Mouse (Mus musculus) naive thymus-derived CD4-positive, alpha-beta T cell, adult 2 months (primary cell): ENCODE measurements around the gene Xlr5c.
"Not testable (repeated sequence)": the region's sequence is repeated elsewhere in the genome, so short reads cannot be mapped to it uniquely, and the experiment has no call there.

Experiments used
- DNase-seq: peaks from one replicate; pipeline ENCODE4 v3.0.0-alpha.2; 2011; ENCODE audit warnings: low read depth

Gene Xlr5c

DNA sequence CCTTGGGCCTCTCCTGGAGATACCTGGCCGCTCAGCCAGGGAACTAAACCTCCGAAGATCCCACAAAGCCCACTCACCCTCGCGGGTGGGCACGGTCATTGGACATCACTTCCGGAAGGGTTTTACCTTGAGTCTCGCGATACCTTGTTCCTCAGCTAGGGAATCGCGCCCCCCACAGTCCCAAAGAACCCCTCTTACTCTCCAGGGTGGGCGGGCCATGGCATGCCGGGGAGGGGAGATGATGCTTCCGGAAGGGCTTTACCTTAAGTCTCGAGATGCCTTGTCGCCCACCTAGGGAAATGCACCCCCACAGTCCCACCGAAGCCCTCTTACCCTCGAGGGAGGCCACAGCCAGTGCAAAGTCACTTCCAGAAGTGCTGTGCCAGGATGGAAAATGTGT lies at the start of gene Xlr5c, which contains the start of gene Xlr5a:
Xlr5c (minus strand) TSS at position 101 of the 400 bp plus-strand sequence.
Xlr5a (minus strand) TSS at position 101 of the 400 bp plus-strand sequence.
- not testable (repeated sequence) for DNase-seq

DNA sequence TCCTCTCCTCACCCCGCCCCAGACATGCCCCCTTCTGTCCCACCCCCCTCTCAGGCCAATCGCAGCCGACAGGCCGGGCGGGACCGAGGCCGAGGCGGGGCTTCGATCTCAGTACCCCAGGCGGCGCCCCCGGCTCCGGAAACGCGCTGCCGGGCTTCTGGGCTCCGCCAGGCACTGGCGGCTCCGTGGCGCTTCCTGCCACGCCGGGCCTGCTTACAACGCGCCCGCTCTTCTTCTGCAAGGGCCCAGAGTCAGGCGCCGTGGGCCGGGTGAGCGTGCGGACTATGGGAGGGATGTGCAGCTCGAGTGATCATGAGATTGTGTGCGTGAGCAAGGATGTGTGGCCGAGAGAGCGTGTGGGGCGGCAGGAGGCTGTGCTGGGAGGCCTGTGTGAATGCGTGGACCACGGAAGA lies 49.7 kb upstream of the Xlr5c start, which contains the start of gene Zfp275:
Zfp275 (plus strand) TSS at position 139 of the 413 bp plus-strand sequence.
- peak; percentile 72 for DNase-seq

DNA sequence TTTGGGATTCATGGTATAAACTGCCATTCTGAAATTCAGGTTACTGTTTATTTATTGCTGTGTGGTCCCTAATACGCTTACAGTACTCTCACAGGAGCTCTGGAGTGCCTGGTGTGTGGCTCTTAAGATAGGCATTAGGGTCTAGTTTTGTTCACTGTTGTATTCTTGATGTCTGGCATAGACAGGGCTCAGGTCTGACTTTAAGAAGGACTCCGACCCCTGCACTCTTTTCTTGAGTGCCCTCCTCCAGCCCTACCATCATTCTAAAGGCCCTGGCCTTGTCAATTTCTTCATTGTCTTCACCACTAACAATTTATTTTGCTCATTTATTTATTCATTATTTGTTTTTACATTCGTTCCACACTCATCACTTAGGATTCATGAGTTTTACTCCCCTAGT lies 49.3 kb upstream of the Xlr5c start:
- DNase-seq: no peak

DNA sequence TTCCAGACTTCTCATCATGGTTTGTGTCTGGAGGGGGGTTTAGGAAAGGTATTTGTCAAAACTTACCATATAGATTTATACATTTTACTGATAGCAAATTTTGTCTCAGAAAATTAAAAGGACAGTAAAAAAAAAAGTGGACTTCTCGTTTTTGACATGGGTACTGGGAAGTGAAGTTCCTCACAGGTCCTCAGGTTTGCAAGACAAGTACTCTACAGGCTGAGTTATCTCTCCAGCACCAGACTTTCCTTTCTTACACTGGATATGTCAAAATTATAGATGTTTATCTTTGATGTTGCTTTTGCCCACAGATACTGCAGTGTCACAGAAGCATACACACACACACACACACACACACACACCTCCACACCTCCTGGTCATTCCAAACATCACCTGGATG lies 48.7 kb upstream of the Xlr5c start:
- DNase-seq: no peak

DNA sequence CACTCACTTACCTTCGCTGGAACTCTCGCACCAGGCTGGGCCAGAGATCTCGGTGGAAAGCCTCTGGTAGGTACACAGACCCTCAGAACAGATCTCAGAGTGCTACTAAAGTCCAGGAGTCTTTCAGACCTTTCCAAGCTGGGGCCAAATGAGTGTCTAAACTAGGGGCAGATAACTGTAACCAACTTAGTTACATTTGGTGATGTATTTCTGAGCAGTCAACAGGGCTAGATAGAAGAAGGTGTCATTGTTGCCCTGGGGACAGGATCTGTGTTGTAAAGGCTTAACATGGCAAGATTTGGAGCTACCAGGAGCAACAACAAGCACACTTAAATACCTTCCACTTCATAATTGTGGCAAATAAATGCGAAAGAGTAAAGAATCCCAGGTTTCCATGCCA lies 44.0 kb upstream of the Xlr5c start, which contains the start of gene Gm45015:
Gm45015 (minus strand) TSS at position 101 of the 400 bp plus-strand sequence.
- no peak for DNase-seq

DNA sequence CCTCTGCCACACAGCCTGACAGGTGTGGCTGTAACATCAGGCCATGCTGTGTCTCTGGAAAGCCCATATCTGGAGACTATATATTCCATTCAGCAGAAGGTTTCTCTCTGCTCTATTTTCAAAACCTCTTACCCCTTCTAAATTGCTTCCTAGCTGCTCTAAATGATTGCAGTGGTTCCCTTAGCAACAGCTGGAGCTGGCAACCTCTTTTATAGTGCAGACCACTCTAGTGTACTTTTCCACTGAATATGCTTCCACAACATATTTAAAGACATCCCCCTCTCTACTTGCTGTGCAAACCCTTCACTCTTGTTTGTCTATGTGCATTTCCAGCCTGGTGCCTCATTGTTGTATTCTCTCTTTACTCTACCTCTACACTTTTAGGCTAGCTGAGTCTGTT lies 40.8 kb upstream of the Xlr5c start:
- DNase-seq: no peak

DNA sequence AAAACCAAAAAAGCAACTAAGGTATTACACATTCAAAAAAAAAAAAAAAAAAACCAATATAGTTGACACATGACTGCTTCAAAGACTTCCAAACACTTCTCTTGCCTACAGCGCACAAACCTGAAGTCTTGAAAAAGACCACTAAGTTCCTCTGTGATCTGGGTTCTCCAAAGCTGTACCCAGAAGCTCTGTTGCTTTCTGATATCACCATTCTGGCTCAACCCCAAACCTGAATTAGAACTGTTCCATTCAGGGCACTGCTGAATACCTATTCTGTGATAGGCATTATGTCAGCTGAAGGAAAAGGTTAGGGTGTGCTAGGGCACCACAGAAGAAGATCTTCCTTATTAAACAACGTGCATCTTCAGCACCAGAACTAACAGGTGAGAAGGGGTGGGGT lies 34.4 kb upstream of the Xlr5c start:
- no peak for DNase-seq

DNA sequence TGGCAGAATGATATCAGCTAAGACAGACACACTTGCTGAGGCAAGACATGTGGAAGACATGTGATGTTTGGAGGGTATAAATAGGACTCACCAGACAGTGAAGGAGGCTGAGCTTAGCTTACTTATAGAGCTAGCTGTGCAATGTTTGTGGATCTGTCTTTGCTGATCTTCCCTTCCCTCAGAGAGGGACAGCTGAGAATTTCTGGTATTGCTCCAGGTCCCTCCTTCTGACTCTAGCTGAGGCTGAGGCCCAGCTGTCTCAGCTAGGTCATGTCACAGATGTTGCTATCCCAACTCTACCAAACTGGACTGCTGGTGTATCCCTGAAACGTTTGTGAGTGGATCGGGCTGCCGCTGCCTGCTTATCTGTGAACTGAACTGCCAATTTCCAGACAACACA lies 28.3 kb upstream of the Xlr5c start:
- DNase-seq: no peak

DNA sequence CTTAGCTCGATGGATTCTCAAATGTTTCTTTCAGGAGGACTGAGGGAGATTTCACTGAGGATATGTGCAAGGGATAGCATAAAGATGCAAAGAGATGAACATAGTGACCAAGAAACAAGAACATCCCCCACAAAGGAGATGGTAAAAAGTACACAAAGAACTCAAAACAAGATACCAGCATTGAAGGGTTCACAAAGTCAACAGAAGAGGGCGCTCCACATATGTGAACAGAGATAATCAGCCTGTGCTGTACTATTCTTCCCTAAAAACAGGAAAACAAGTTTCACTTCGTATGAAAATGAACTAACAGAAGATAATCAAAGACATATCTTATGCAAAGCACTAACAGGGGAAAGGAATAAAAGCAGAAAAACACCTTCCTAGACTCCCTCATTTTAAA lies 19.7 kb upstream of the Xlr5c start:
- DNase-seq: peak; percentile 62

DNA sequence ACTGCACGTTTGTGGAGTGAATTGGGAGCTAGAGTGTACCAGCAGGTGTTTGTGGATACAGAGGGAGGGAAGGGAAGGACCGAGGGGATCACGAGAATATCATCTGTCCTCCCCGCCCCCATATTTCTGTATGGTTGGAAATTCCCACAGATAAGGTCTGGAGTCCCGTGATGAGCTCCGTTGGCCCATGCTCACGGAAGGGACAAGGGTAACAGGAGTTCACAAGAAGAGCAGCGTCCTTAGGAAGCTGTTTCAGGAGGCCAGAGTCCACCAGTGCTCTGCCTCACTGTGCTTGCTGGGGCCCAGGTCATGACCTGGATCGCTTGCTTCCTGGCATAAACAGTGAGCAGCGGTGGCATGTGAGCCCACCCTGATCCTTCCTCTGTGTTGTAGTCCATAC lies 3.0 kb upstream of the Xlr5c start:
- DNase-seq: not testable (repeated sequence)

DNA sequence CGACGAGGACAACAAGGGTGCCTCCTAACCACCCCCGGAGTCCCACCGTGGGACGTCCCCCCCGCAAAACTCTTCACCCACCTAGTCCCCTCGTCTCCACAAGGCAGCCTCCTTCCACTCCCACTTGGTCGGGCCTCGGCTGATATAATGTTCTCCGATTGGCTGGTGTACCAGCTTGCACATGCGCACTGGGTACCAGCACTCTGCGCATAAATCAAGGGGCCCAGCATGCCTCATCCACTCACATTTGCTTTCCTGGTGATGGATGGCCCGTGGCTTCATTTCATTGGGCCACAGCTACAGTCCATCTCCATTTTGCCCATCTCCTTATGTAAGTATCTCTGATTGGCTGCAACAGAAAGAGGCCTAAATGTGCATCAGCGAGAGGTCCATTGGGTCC lies 27.5 kb downstream of the Xlr5c start, which contains the start of gene Xlr3c:
Xlr3c (minus strand) TSS at position 121 of the 400 bp plus-strand sequence.
- not testable (repeated sequence) for DNase-seq

DNA sequence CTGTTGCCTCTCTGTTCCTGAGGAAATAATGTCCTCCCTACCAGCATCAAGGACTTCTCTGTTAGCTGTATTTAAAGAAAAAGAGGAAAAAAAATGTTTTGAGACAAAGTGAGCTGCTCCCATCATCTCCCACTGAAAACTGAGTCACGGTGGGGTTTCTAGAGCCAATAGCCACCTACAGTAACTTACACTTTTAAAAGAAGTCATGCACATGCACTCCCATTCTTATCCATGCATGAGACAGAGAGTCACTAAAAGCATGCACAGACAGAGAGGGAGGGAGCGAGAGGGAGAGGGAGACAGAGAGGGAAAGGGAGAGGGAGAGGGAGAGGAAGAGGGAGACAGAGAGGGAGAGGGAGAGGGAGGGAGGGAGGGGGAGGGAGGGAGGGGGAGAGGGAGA lies 30.3 kb downstream of the Xlr5c start:
- not testable (repeated sequence) for DNase-seq

DNA sequence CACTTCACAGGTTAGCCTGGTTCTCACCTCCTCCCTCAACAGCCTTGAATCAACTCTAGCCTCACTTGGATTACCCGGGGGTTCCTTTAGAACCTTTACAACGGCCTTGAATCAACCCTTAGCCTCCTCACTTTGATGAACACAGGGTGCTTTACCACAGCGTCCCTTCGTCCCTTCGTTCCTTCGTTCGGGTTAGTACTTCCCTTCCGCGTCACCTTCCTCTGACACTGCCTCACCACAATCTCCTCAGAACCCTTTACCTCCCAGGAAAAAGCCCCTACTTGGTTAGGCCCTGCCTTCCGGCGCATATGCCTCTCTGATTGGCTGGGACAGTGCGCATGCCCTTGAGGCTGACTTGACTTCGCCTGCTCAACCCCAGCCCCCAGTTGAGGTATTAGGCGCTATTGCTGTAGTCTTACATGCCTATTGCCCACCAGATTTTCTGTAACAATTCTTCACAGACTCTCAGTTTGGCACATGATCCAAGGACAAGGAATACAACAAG lies 49.9 kb downstream of the Xlr5c start, which contains the start of gene Xlr4c:
Xlr4c (minus strand) TSS at position 310 of the 505 bp plus-strand sequence.
- not testable (repeated sequence) for DNase-seq
